Mouse (Mus musculus) CH12.LX (cell line): ENCODE measurements around the gene Msi2.

Experiments
- BHLHE40 ChIP-seq: IDR thresholded peaks from 2 replicates; pipeline ENCODE4 v1.6.1; 2011; ENCODE audit warnings: mild to moderate bottlenecking, low read depth, low read length, improper control_type of control experiment
- CHD2 ChIP-seq: IDR thresholded peaks from 2 replicates; pipeline ENCODE4 v1.6.1; 2011; ENCODE audit warnings: low read length, improper control_type of control experiment
- CTCF ChIP-seq, 2 experiments: IDR thresholded peaks in 1 of 2; conservative IDR thresholded peaks in 1 of 2; 2 replicates each; pipeline ENCODE4 v1.5.1; 2011 to 2012; ENCODE audit warnings: low read depth in 2 of 2, low read length in 2 of 2, improper control_type of control experiment in 1 of 2, inconsistent platforms in 1 of 2, mild to moderate bottlenecking in 1 of 2, moderate library complexity in 1 of 2
- ETS1 ChIP-seq: conservative IDR thresholded peaks from 2 replicates; pipeline ENCODE4 v1.6.1; 2012; ENCODE audit warnings: low read depth, mild to moderate bottlenecking, inconsistent platforms, low read length, improper control_type of control experiment, moderate library complexity
- HCFC1 ChIP-seq: IDR thresholded peaks from 2 replicates; pipeline ENCODE4 v1.6.1; 2012; ENCODE audit warnings: low read depth, mild to moderate bottlenecking, inconsistent platforms, low read length, improper control_type of control experiment
- KAT2A ChIP-seq: IDR thresholded peaks from 2 replicates; pipeline ENCODE4 v1.6.1; 2012; ENCODE audit warnings: low read length, improper control_type of control experiment, inconsistent platforms; ENCODE audit not compliant: insufficient replicate concordance
- MAFK ChIP-seq: IDR thresholded peaks from 2 replicates; pipeline ENCODE4 v1.6.1; 2011; ENCODE audit warnings: low read length, improper control_type of control experiment; ENCODE audit not compliant: insufficient replicate concordance
- POLR2A ChIP-seq: IDR thresholded peaks from 2 replicates; pipeline ENCODE4 v1.6.1; 2011; ENCODE audit warnings: low read depth, mild to moderate bottlenecking, improper control_type of control experiment, low read length
- POLR2AphosphoS2 ChIP-seq: IDR thresholded peaks from 2 replicates; pipeline ENCODE4 v1.6.1; 2011; ENCODE audit warnings: low read depth, low read length, improper control_type of control experiment

- TF ChIP-seq KAT2A (no peak), POLR2A (no peak), POLR2AphosphoS2 (no peak), CHD2 (no peak), CTCF (conservative IDR thresholded peaks at IDR 0.05 in 1 of 2, IDR thresholded peaks at IDR 0.05 in 1 of 2; ENCODE audit: low read depth in 2 of 2, low read length in 2 of 2) (no peak), MAFK (no peak), BHLHE40 (no peak), HCFC1 (no peak), ETS1 (no peak)
These were observed 1.2 kb downstream of the Msi2 start for GRCm38 (mm10) chr11:88717016-88717643.
